Mouse (Mus musculus) midbrain, embryonic 15.5 days (tissue): Measurements from ENCODE around the gene Mfsd6l. TPM values are rescaled to one million over a fixed set of nuclear protein-coding genes. Genes with fewer than 3 reads are reported as not detected.
A peak's percentile ranks its signal among the peaks of the same experiment; 100 is the strongest.

ENCODE experiments used
- ATAC-seq: fragments of 200-750 bp; cut with Nextera tagmentation; replicated peaks from 2 replicates; pipeline ENCODE4 v1.8.0; 2017; ENCODE audit warnings: moderate TSS enrichment
- H3K27ac ChIP-seq: fragments of 300-500 bp; sonication (generic); 2 replicates; pipeline ENCODE4 v1.5.1; 2015; ENCODE audit warnings: mild to moderate bottlenecking, inconsistent platforms
- H3K27me3 ChIP-seq: fragments of 300-500 bp; sonication (generic); replicated peaks from 2 replicates; pipeline ENCODE4 v1.6.1; 2015; ENCODE audit warnings: inconsistent platforms
- H3K36me3 ChIP-seq: fragments of 300-500 bp; sonication (generic); replicated peaks from 2 replicates; pipeline ENCODE4 v1.6.1; 2015; ENCODE audit warnings: inconsistent platforms
- H3K4me1 ChIP-seq: fragments of 300-500 bp; sonication (generic); 2 replicates; pipeline ENCODE4 v1.6.1; 2015; ENCODE audit warnings: inconsistent platforms
- H3K4me2 ChIP-seq: fragments of 300-500 bp; sonication (generic); 2 replicates; pipeline ENCODE4 v1.6.1; 2015; ENCODE audit warnings: inconsistent platforms, mild to moderate bottlenecking, moderate library complexity
- H3K4me3 ChIP-seq: fragments of 300-500 bp; sonication (generic); 2 replicates; pipeline ENCODE4 v1.5.1; 2015; ENCODE audit warnings: mild to moderate bottlenecking, inconsistent platforms
- H3K9ac ChIP-seq: fragments of 300-500 bp; sonication (generic); 2 replicates; pipeline ENCODE4 v1.6.1; 2015; ENCODE audit warnings: mild to moderate bottlenecking, inconsistent platforms
- H3K9me3 ChIP-seq: fragments of 300-500 bp; sonication (generic); 2 replicates; pipeline ENCODE4 v1.6.1; 2016; ENCODE audit warnings: inconsistent platforms
- WGBS: fragments of 180-500 bp; shearing (Covaris S2); methylation state at CpG from one replicate; pipeline ENCODE4 v1.1.7; 2015; ENCODE audit warnings: mixed read lengths; 5-methylcytosine and 5-hydroxymethylcytosine counted together
- polyA plus RNA-seq: library from polyadenylated mRNA; unstranded; fragments of >200 nt; fragmentation: Nextera tagmentation; extraction: Ambion mirVana; gene quantifications from 2 replicates; pipeline ENCODE4 v1.2.1, GENCODE M21; 2015

Mfsd6l gene
- polyA plus RNA-seq, 1 experiment from 2014 or later = not detected

DNA sequence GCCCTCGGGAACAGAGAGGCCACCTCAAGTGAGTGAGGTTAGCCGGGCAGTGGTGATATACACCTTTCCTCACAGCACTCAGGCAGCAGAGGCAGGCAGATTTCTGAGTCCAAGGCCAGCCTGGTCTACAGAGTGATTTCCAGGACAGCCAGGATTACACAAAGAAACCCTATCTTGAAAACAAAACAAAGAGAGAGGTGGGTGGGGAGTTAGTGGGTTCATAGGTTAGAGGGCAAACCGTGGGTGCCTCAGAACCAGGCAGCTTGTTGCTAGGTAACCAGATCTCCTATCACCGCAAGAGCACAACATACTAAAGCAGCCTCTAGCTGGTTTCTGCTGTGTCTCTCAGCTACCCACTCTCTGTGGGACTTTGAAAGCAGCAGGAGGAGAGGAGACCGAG is 30.7 kb downstream of the Mfsd6l start, which contains the start of gene Ccdc42:
Gene Ccdc42 (plus strand): TSS at position 301 of the 400 bp plus-strand sequence.
- no peak within 1 kb of the TSS for H3K9ac ChIP-seq
- no peak for ATAC-seq
- no peak within 1 kb of the TSS for H3K4me2 ChIP-seq
- no peak within 1 kb of the TSS for H3K27ac ChIP-seq
- no peaks in the 10 kb centered on the region for H3K36me3 ChIP-seq
- WGBS = 58% methylated on average over 5 of the region's 5 CpGs
- peaks cover 10% of the 10 kb centered on the region for H3K4me1 ChIP-seq
- H3K27me3 ChIP-seq = 0 out of 2 replicates have a peak, but pooled peaks cover 2% of the 10 kb centered on the region
- H3K4me3 ChIP-seq = no peak within 1 kb of the TSS
- no peaks in the 10 kb centered on the region for H3K9me3 ChIP-seq

GRCm38 (mm10) chr11:68589055-68589809 is 33.2 kb downstream of the Mfsd6l start:
- no peak overlapping the region for H3K27ac ChIP-seq
- no peak overlapping the region for H3K9ac ChIP-seq
- no peaks in the 10 kb centered on the region for H3K9me3 ChIP-seq
- H3K4me3 ChIP-seq = no peak overlapping the region
- H3K4me2 ChIP-seq = no peak overlapping the region
- WGBS = 76% methylated on average over 8 of the region's 8 CpGs
- H3K27me3 ChIP-seq = 0 out of 2 replicates have a peak, but pooled peaks cover 2% of the 10 kb centered on the region
- H3K36me3 ChIP-seq = no peaks in the 10 kb centered on the region
- ATAC-seq = no peak
- H3K4me1 ChIP-seq = peaks cover 4% of the 10 kb centered on the region

DNA sequence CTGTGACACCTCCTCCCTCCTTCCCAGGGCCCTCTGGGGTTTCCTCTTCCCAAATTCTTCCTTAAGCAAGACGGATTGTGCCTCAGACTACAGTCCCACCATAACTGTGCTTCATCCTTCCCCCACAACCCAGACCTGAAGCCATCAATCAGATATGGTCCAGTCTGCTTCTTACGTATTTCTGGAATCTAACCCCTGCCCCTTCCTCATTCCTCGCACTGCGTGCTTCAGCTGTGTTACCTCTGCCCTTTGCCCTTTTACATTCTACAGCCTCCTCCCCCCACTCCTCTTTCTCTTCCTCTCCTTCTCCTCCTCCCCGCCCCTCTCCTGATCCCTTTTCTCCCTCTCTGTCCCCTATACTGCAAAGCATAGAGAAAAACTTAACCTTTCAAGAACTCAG is 35.7 kb downstream of the Mfsd6l start:
- Histone ChIP-seq H3K9me3 (no peaks in the 10 kb centered on the region), H3K27me3 (0 out of 2 replicates have a peak, but pooled peaks cover 2% of the 10 kb centered on the region), H3K4me1 (no peaks in the 10 kb centered on the region), H3K9ac (no peak overlapping the region), H3K36me3 (no peaks in the 10 kb centered on the region), H3K4me3 (no peak overlapping the region), H3K27ac (no peak overlapping the region), H3K4me2 (no peak overlapping the region)
- ATAC-seq = no peak
- WGBS = 22% methylated on average over 5 of the region's 5 CpGs

- Histone ChIP-seq H3K9me3 (no peaks in the 10 kb centered on the region), H3K27me3 (0 out of 2 replicates have a peak, but pooled peaks cover 2% of the 10 kb centered on the region), H3K4me3 (no peak overlapping the region), H3K4me2 (no peak overlapping the region), H3K27ac (no peak overlapping the region), H3K4me1 (no peaks in the 10 kb centered on the region), H3K9ac (no peak overlapping the region), H3K36me3 (no peaks in the 10 kb centered on the region)
- no peak for ATAC-seq
- 59% methylated on average over 3 of the region's 3 CpGs for WGBS
Observed at GRCm38 (mm10) chr11:68593247-68593646, 37.3 kb downstream of the Mfsd6l start.

DNA sequence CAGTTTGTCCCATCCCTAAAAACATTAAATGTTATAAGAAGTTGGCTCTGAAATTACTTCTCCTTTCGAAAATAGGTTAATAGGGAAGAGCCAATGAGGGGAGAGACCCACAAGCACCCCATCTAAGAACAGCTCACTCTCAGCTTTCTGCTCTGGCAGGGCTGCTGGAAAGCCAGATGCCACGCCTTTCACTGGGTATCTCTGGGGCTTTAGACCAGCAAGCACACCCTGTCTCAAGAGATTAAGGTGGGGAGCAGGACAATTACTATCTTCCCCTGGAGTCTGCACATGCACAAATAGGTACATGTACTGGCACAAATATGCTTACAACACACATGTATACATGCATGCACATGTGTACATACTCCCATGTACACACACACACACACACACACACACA is 41.9 kb downstream of the Mfsd6l start:
- H3K9me3 ChIP-seq = no peaks in the 10 kb centered on the region
- no peak overlapping the region for H3K4me2 ChIP-seq
- H3K9ac ChIP-seq = no peak overlapping the region
- peaks cover 3% of the 10 kb centered on the region; the same call in 1 of the 2 replicates for H3K4me1 ChIP-seq
- no peak overlapping the region for H3K27ac ChIP-seq
- no peak for ATAC-seq
- no peaks in the 10 kb centered on the region for H3K36me3 ChIP-seq
- 89% methylated on average over 2 of the region's 2 CpGs for WGBS
- no peaks in the 10 kb centered on the region for H3K27me3 ChIP-seq
- H3K4me3 ChIP-seq = no peak overlapping the region

GRCm38 (mm10) chr11:68600551-68601021 is 44.6 kb downstream of the Mfsd6l start:
- no peaks in the 10 kb centered on the region for H3K27me3 ChIP-seq
- H3K4me2 ChIP-seq = no peak overlapping the region
- no peak for ATAC-seq
- peaks cover 3% of the 10 kb centered on the region; the same call in 1 of the 2 replicates for H3K4me1 ChIP-seq
- no peak overlapping the region for H3K27ac ChIP-seq
- H3K4me3 ChIP-seq = no peak overlapping the region
- 43% methylated on average over 6 of the region's 6 CpGs for WGBS
- no peaks in the 10 kb centered on the region for H3K36me3 ChIP-seq
- no peak overlapping the region for H3K9ac ChIP-seq
- no peaks in the 10 kb centered on the region for H3K9me3 ChIP-seq

DNA sequence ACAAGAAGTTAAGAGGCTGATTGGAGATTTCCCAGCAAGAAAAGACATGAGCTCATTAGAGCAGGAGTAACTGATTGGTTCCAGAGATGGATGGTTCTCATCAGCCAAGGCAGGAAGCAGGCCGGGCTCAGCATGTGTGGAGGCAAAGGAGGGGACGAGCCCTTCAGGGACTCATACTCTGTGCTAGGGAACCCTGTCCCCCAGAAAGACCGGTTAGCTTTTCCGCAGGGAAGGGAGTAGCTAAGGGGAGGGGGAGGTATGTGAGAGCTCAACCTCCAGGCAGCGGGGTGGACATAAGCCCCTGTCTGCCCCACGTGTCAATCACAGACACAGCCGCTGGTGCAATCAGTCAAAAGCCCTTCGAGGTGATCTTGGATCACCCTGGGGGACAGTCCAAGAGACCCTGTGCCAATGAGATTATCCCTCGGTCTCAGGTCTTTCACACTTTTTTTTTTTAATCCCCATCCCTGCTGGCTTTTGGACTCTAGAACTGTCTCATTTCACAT is 45.6 kb downstream of the Mfsd6l start:
- Histone ChIP-seq H3K27me3 (no peaks in the 10 kb centered on the region), H3K9me3 (no peaks in the 10 kb centered on the region), H3K4me1 (peaks cover 3% of the 10 kb centered on the region; the same call in 1 of the 2 replicates), H3K4me3 (no peak overlapping the region), H3K4me2 (no peak overlapping the region), H3K36me3 (no peaks in the 10 kb centered on the region), H3K9ac (no peak overlapping the region), H3K27ac (0 out of 2 replicates have a peak overlapping the region, but pooled peaks have one; percentile 12)
- ATAC-seq = no peak
- WGBS = 10% methylated on average over 9 of the region's 9 CpGs

- H3K4me3 ChIP-seq = no peak overlapping the region
- H3K27ac ChIP-seq = no peak overlapping the region
- H3K4me2 ChIP-seq = no peak overlapping the region
- no peaks in the 10 kb centered on the region for H3K9me3 ChIP-seq
- 17% methylated on average over 8 of the region's 8 CpGs for WGBS
- no peaks in the 10 kb centered on the region for H3K36me3 ChIP-seq
- H3K27me3 ChIP-seq = no peaks in the 10 kb centered on the region
- no peak overlapping the region for H3K9ac ChIP-seq
- no peak for ATAC-seq
- peaks cover 3% of the 10 kb centered on the region; the same call in 1 of the 2 replicates for H3K4me1 ChIP-seq
Observed at GRCm38 (mm10) chr11:68602200-68602931, 46.4 kb downstream of the Mfsd6l start.

- WGBS = 80% methylated on average over 2 of the region's 2 CpGs
Observed at GRCm38 (mm10) chr11:68607046-68607445, 51.1 kb downstream of the Mfsd6l start.

More at GRCm38 (mm10) chr11:68607046-68607445, 51.1 kb downstream of the Mfsd6l start:
- Histone ChIP-seq H3K36me3 (no peaks in the 10 kb centered on the region), H3K9ac (no peak overlapping the region), H3K4me2 (no peak overlapping the region), H3K4me1 (peaks cover 3% of the 10 kb centered on the region; the same call in 1 of the 2 replicates), H3K27me3 (no peaks in the 10 kb centered on the region), H3K27ac (no peak overlapping the region), H3K4me3 (no peak overlapping the region), H3K9me3 (no peaks in the 10 kb centered on the region)
- ATAC-seq = no peak

Other genes starting within 250 kb of the Mfsd6l start
- 22.7 and 23.2 TPM in 2 replicates for gene Ntn1, start 155.4 kb upstream of the Mfsd6l start, polyA plus RNA-seq
- gene Pik3r5, start 124.1 kb upstream of the Mfsd6l start, polyA plus RNA-seq = 0.10 and 0.43 TPM in 2 replicates
- 2.1 and 2.6 TPM in 2 replicates for gene Pik3r6, start 53.2 kb upstream of the Mfsd6l start, polyA plus RNA-seq
- gene Ccdc42, start 30.8 kb downstream of the Mfsd6l start, polyA plus RNA-seq = 0.17 and 0.27 TPM in 2 replicates
- 104 and 109 TPM in 2 replicates for gene Myh10, start 135.4 kb downstream of the Mfsd6l start, polyA plus RNA-seq